Mouse (Mus musculus) gastrocnemius, adult 2 months (tissue): ENCODE results near the gene Gm47959. TPM values are rescaled to one million over a fixed set of nuclear protein-coding genes. Genes with fewer than 3 reads are reported as not detected.

ENCODE experiments used
- DNase-seq: peaks from one replicate; pipeline ENCODE4 v3.0.0; 2022
- H3K27ac ChIP-seq: fragments of 200-600 bp; 2 replicates; pipeline ENCODE4 v1.8.1; 2022; ENCODE audit warnings: mild to moderate bottlenecking
- H3K4me3 ChIP-seq: fragments of 200-600 bp; 2 replicates; pipeline ENCODE4 v1.8.1; 2022; ENCODE audit warnings: mild to moderate bottlenecking, moderate library complexity
- CTCF ChIP-seq: fragments of 200-600 bp; IDR thresholded peaks from 2 replicates; pipeline ENCODE4 v1.8.1; 2022; ENCODE audit warnings: antibody characterized with exemption, mild to moderate bottlenecking, moderate library complexity
- intact Hi-C: fragments of 180-260 bp; cut with DNase I; formaldehyde crosslinking; loops from one replicate; pipeline ENCODE4 v1.15.1; 2025
- total RNA-seq, 2 experiments: library from RNA; stranded (reverse); gene quantifications; 2 replicates each; pipeline ENCODE4 v1.2.3; 2021

The Gm47959 gene
- total RNA-seq, 2 experiments from 2014 or later = not detected

DNA sequence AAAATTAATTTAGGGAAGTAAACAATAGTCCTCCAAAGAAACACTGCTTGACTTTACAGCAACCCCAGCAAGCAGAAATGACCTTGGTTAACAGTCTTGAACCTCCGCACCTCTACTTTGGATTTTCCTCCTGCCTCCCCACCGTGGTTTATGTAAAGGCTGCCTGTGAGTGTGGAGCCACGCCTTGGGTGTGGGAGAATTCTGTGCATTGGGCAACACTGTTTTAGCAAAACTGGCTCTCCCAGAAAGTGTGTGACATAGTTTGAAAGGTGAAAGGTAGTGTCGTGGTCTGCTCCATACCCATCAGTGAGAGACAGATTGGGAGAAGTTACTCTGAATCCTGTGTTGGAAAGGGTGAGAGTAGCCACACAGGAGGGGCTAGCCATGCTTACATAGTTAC is 38.7 kb downstream of the Gm47959 start:
- no peak for TF ChIP-seq CTCF

GRCm38 (mm10) chr1:83042380-83042779 is 42.0 kb downstream of the Gm47959 start, which contains the start of gene Krtap28-10:
TSS of gene Krtap28-10 (minus strand) at chr1:83042480.
- Histone ChIP-seq H3K27ac (no peak within 1 kb of the TSS), H3K4me3 (no peak within 1 kb of the TSS)
- intact Hi-C loops = no loop called here
- DNase-seq = no peak
- TF ChIP-seq CTCF = no peak

More for the DNA sequence above, 38.7 kb downstream of the Gm47959 start:
- no peak for DNase-seq
- H3K4me3 ChIP-seq = no peak overlapping the region
- intact Hi-C loops = no loop called here
- no peak overlapping the region for H3K27ac ChIP-seq

DNA sequence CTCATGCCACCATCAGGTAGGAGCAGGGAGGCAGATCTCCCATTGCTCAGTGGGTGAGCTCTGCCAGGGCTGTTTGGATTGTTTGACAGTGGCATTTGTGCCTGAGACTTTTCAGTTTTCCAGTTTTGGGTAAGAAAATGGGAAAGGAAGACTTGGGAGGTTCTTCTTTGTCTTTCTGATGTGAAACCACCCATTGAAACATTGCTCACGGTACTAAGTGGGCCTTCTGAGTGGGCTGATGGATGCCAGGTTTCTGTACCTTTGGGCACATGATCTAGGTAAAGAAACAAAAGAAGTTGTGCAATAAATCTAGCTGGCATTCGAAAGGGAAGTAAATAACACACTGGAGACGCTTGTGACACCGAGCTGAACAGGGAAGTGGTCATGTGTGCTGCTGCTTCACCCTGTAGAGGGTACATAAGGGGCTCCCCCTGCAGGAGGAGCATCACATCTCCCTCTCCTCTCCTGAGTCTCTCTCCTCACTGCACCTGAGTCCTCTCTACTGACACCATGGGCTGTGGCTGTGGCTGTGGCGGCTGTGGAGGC is 44.6 kb downstream of the Gm47959 start, which contains the start of gene Gm47969:
Gene Gm47969, plus strand, starts transcription at position 51 of the 546 bp plus-strand sequence.
- no peak for DNase-seq
- Histone ChIP-seq H3K27ac (no peak within 1 kb of the TSS), H3K4me3 (no peak within 1 kb of the TSS)
- TF ChIP-seq CTCF = no peak
- intact Hi-C loops = no loop called here

Other genes with a start within 250 kb of the Gm47959 start
- gene Tm4sf20, start 232.1 kb upstream of the Gm47959 start, total RNA-seq = not detected
- not detected for gene Gm47791, start 229.3 kb upstream of the Gm47959 start, total RNA-seq
- 10 to 100 TPM; 24.6 to 27.7 TPM for gene Agfg1, start 161.1 kb upstream of the Gm47959 start, total RNA-seq
- gene A030005L19Rik, start 87.2 kb upstream of the Gm47959 start, total RNA-seq = under 1 TPM in 1 of 2 experiments, not detected in 1; 0.31 TPM
- not detected for gene A030014E15Rik, start 75.6 kb upstream of the Gm47959 start, total RNA-seq
- gene Gm6217, start 69.1 kb upstream of the Gm47959 start, total RNA-seq = not detected
- gene A030003K21Rik, start 57.2 kb upstream of the Gm47959 start, total RNA-seq = not detected
- gene Gm7544, start 44.5 kb upstream of the Gm47959 start, total RNA-seq = not detected
- not detected for gene Gm47955, start 40.3 kb upstream of the Gm47959 start, total RNA-seq
- not detected for gene Slc19a3, start 37.9 kb downstream of the Gm47959 start, total RNA-seq
- not detected for gene Krtap28-10, start 41.9 kb downstream of the Gm47959 start, total RNA-seq
- gene Gm47969, start 44.4 kb downstream of the Gm47959 start, total RNA-seq = not detected
- gene A030005K14Rik, start 58.8 kb downstream of the Gm47959 start, total RNA-seq = not detected
- gene Krtap28-13, start 60.4 kb downstream of the Gm47959 start, total RNA-seq = not detected
- gene Ccl20, start 116.2 kb downstream of the Gm47959 start, total RNA-seq = not detected
- not detected for gene Daw1, start 159.2 kb downstream of the Gm47959 start, total RNA-seq